Mouse (Mus musculus) heart, postnatal 36 days (tissue): ENCODE data around the gene Cdkl5. TPM values are rescaled to one million over a fixed set of nuclear protein-coding genes. Genes with fewer than 3 reads are reported as not detected.
"Not testable (repeated sequence)": the region's sequence is repeated elsewhere in the genome, so short reads cannot be mapped to it uniquely, and the experiment has no call there.

Experiments
- DNase-seq, 2 experiments: peaks; one replicate each; pipeline ENCODE4 v3.0.0; 2021 to 2022
- intact Hi-C: fragments of 180-260 bp; cut with DNase I; formaldehyde crosslinking; loops from one replicate; pipeline ENCODE4 v1.15.1; 2025
- total RNA-seq, 2 experiments: library from RNA; stranded (reverse); gene quantifications; 2 replicates each; pipeline ENCODE4 v1.2.3; 2021

Cdkl5 gene
- total RNA-seq, 2 experiments from 2014 or later: 5.0 to 5.9 TPM

GRCm38 (mm10) chrX:160928870-160929269, 65.6 kb downstream of the Cdkl5 start:
- DNase-seq: no peak
- intact Hi-C loops: no loop called here

GRCm38 (mm10) chrX:160919022-160919637, 75.4 kb downstream of the Cdkl5 start:
- intact Hi-C loops: no loop called here
- no peak for DNase-seq

GRCm38 (mm10) chrX:160906952-160907351, 87.6 kb downstream of the Cdkl5 start, which contains the start of gene Gja6:
Gene Gja6, minus strand, starts transcription at chrX:160907052.
- intact Hi-C loops: no loop called here
- DNase-seq: no peak

- DNase-seq: no peak
- intact Hi-C loops: no loop called here
Measured at GRCm38 (mm10) chrX:160906477-160906876, 88.0 kb downstream of the Cdkl5 start.

- intact Hi-C loops: no loop called here
- no peak for DNase-seq
Measured at GRCm38 (mm10) chrX:160905913-160906312, 88.6 kb downstream of the Cdkl5 start.

- DNase-seq: no peak
- intact Hi-C loops: no loop called here
Measured at GRCm38 (mm10) chrX:160905041-160905678, 89.3 kb downstream of the Cdkl5 start.

- intact Hi-C loops: no loop called here
Measured at GRCm38 (mm10) chrX:160901118-160901517, 93.4 kb downstream of the Cdkl5 start.

GRCm38 (mm10) chrX:160892077-160892476, 102.4 kb downstream of the Cdkl5 start:
- intact Hi-C loops: no loop called here
- DNase-seq: no peak

More at GRCm38 (mm10) chrX:160901118-160901517, 93.4 kb downstream of the Cdkl5 start:
- no peak for DNase-seq

GRCm38 (mm10) chrX:160886301-160886700, 108.2 kb downstream of the Cdkl5 start:
- DNase-seq: no peak
- intact Hi-C loops: no loop called here

GRCm38 (mm10) chrX:160866576-160866975, 127.9 kb downstream of the Cdkl5 start:
- intact Hi-C loops: no loop called here
- DNase-seq: no peak

GRCm38 (mm10) chrX:160865022-160865421, 129.5 kb downstream of the Cdkl5 start:
- intact Hi-C loops: no loop called here
- DNase-seq: no peak

- no peak for DNase-seq
- intact Hi-C loops: no loop called here
Measured at GRCm38 (mm10) chrX:160863689-160864383, 130.7 kb downstream of the Cdkl5 start.

- intact Hi-C loops: no loop called here
Measured at GRCm38 (mm10) chrX:160808226-160808625, 186.3 kb downstream of the Cdkl5 start.

GRCm38 (mm10) chrX:160804409-160805150, 189.9 kb downstream of the Cdkl5 start:
- DNase-seq: no peak
- intact Hi-C loops: no loop called here

More at GRCm38 (mm10) chrX:160808226-160808625, 186.3 kb downstream of the Cdkl5 start:
- no peak for DNase-seq

- intact Hi-C loops: no loop called here
- no peak for DNase-seq
Measured at GRCm38 (mm10) chrX:160794920-160795319, 199.6 kb downstream of the Cdkl5 start.

- DNase-seq: no peak
- intact Hi-C loops: no loop called here
Measured at GRCm38 (mm10) chrX:160782276-160782675, 212.2 kb downstream of the Cdkl5 start.

- intact Hi-C loops: no loop called here
- no peak for DNase-seq
Measured at GRCm38 (mm10) chrX:160773033-160773432, 221.5 kb downstream of the Cdkl5 start.

- not testable (repeated sequence) for DNase-seq
- intact Hi-C loops: loop anchor here (5.0 to 10.0 kb wide), 4 partner anchors 185 to 1397 kb away; partner anchors contain the start of genes Eif1ax and Phka2
Measured at GRCm38 (mm10) chrX:160769622-160770021, 224.9 kb downstream of the Cdkl5 start.

- intact Hi-C loops: loop anchor here (5.0 to 10.0 kb wide), 4 partner anchors 183 to 1395 kb away; partner anchors contain the start of genes Eif1ax and Phka2
- no peak for DNase-seq
Measured at GRCm38 (mm10) chrX:160767713-160768112, 226.8 kb downstream of the Cdkl5 start, which contains the start of gene Rs1. Gene Rs1, plus strand, starts transcription at chrX:160768013.

- no peak for DNase-seq
- intact Hi-C loops: loop anchor here (5.0 to 10.0 kb wide), 4 partner anchors 181 to 1394 kb away; partner anchors contain the start of genes Eif1ax and Phka2
Measured at GRCm38 (mm10) chrX:160766233-160766616, 228.3 kb downstream of the Cdkl5 start.
